Mouse (Mus musculus): ENCODE data around the gene Gm8857. TPM values are rescaled to one million over a fixed set of nuclear protein-coding genes. Genes with fewer than 3 reads are reported as not detected.
"Not testable (repeated sequence)": the region's sequence is repeated elsewhere in the genome, so short reads cannot be mapped to it uniquely, and the experiment has no call there.

Gm8857 gene
- polyA plus RNA-seq (2014; fragmentation: Nextera tagmentation; extraction: Ambion mirVana) = not detected in 2 replicates

- 60% methylated on average over 1 of the region's 3 CpGs for WGBS
Observed at GRCm38 (mm10) chr5:10947505-10947904, at the start of gene Gm8857, which contains the start of gene Gm8871. Gene Gm8857, plus strand, starts transcription at chr5:10947807. Gene Gm8871, plus strand, starts transcription at chr5:10947805.

GRCm38 (mm10) chr5:10953512-10953911 lies 5.9 kb downstream of the Gm8857 start:
- H3K4me1 ChIP-seq (ENCODE audit: control insufficient read depth, insufficient read depth, low read length); H3K4me3 ChIP-seq (ENCODE audit: low read depth, low read length); H3K27me3 ChIP-seq (ENCODE audit: control insufficient read depth, insufficient read depth, low read length); H3K36me3 ChIP-seq (ENCODE audit: control insufficient read depth, insufficient read depth, low read length); H3K9ac ChIP-seq (ENCODE audit: low read length); H3K9me3 ChIP-seq (ENCODE audit: control insufficient read depth, low read length); DNase-seq (ENCODE audit: low spot score); H3K27ac ChIP-seq (replicated peaks; ENCODE audit: low read depth, low read length); ATAC-seq (ENCODE audit: insufficient number of reproducible peaks, low FRiP score, low TSS enrichment, low read depth); H3K4me2 ChIP-seq (ENCODE audit: low read depth, severe bottlenecking): not testable (repeated sequence)
- WGBS = 90% methylated on average over 2 of the region's 2 CpGs

More at GRCm38 (mm10) chr5:10947505-10947904, at the start of gene Gm8857, which contains the start of gene Gm8871:
- not testable (repeated sequence) for ATAC-seq (ENCODE audit: insufficient number of reproducible peaks, low FRiP score, low TSS enrichment, low read depth); H3K4me1 ChIP-seq (ENCODE audit: control insufficient read depth, insufficient read depth, low read length); H3K27ac ChIP-seq (replicated peaks; ENCODE audit: low read depth, low read length); H3K27me3 ChIP-seq (ENCODE audit: control insufficient read depth, insufficient read depth, low read length); H3K4me2 ChIP-seq (ENCODE audit: low read depth, severe bottlenecking); H3K4me3 ChIP-seq (ENCODE audit: low read depth, low read length); H3K36me3 ChIP-seq (ENCODE audit: control insufficient read depth, insufficient read depth, low read length); H3K9me3 ChIP-seq (ENCODE audit: control insufficient read depth, low read length); H3K9ac ChIP-seq (ENCODE audit: low read length); DNase-seq (ENCODE audit: low spot score)

GRCm38 (mm10) chr5:10958057-10958456 lies 10.4 kb downstream of the Gm8857 start:
- H3K27ac ChIP-seq (replicated peaks; ENCODE audit: low read depth, low read length); H3K27me3 ChIP-seq (ENCODE audit: control insufficient read depth, insufficient read depth, low read length); H3K4me1 ChIP-seq (ENCODE audit: control insufficient read depth, insufficient read depth, low read length); H3K9ac ChIP-seq (ENCODE audit: low read length); H3K36me3 ChIP-seq (ENCODE audit: control insufficient read depth, insufficient read depth, low read length); DNase-seq (ENCODE audit: low spot score); H3K9me3 ChIP-seq (ENCODE audit: control insufficient read depth, low read length); H3K4me3 ChIP-seq (ENCODE audit: low read depth, low read length); ATAC-seq (ENCODE audit: insufficient number of reproducible peaks, low FRiP score, low TSS enrichment, low read depth); H3K4me2 ChIP-seq (ENCODE audit: low read depth, severe bottlenecking): not testable (repeated sequence)
- 91% methylated on average over 5 of the region's 8 CpGs for WGBS

Other genes starting within 250 kb of the Gm8857 start
- gene Gm8871, start within 50 bp of the Gm8857 start, polyA plus RNA-seq (2014; fragmentation: Nextera tagmentation; extraction: Ambion mirVana) = not detected in 2 replicates
- not detected in 2 replicates for gene Gm8879, start 179.8 kb downstream of the Gm8857 start, polyA plus RNA-seq (2014; fragmentation: Nextera tagmentation; extraction: Ambion mirVana)
- gene Gm5861, start 235.3 kb downstream of the Gm8857 start, polyA plus RNA-seq (2014; fragmentation: Nextera tagmentation; extraction: Ambion mirVana) = not detected in 2 replicates